ENCODE assay signal across 8 mouse cellular contexts in genomic region chr9:73302156-73302918, GRCm38 (mm10).
DNase-seq lines count a peak whose midpoint lies in the region.
"Had no signal": no experiment of that assay in that cellular context is flagged by ENCODE, and none has a peak within 500 bp of the region (broad histone marks: within the 10 kb centered on the region; RNA-seq: fewer than 3 reads in every experiment).

No protein-coding gene starts in this region.

- DNase-seq in left cerebral cortex, postnatal 4 days = peak; percentile 60
- no peak for DNase-seq in left cerebral cortex, postnatal 10 days (ENCODE audit: extremely low spot score in 1 of 2, low spot score in 2 of 2)
- peak; percentile 62 for DNase-seq in brain, adult 2 months (ENCODE audit: low read depth, low spot score)
- DNase-seq in embryo, embryonic 11 days = peak; percentile 47
- peak; percentile 41 to 62 for DNase-seq in lung, postnatal 4 days
- no peak for DNase-seq in right cerebral cortex, postnatal 25 days
- no peak for DNase-seq in adrenal gland, adult 18-20 months (ENCODE audit: low spot score in 2 of 2)
- DNase-seq: heart, postnatal 14 days had no signal

- intact Hi-C loops in left cerebral cortex, postnatal 4 days (cut with DNase I) = no loop called here
- intact Hi-C loops in left cerebral cortex, postnatal 10 days (cut with DNase I) = no loop called here

Comparison
In these comparisons a context has a peak if more than half of its experiments do, and no peak if none do; other contexts are left out.
1. DNase-seq: peak in left cerebral cortex, postnatal 4 days (single experiment), brain, adult 2 months (single experiment), embryo, embryonic 11 days (single experiment) and lung, postnatal 4 days (2 of 2); none in left cerebral cortex, postnatal 10 days (0 of 2), right cerebral cortex, postnatal 25 days (single experiment) and adrenal gland, adult 18-20 months (0 of 2).